ENCODE assay signal across 22 mouse cellular contexts in genomic region chr9:65646782-65647181, GRCm38 (mm10). TPM values are rescaled to one million over a fixed set of nuclear protein-coding genes. Genes with fewer than 3 reads are reported as not detected.
DNase-seq lines count a peak whose midpoint lies in the region; ATAC-seq and TF ChIP-seq lines count a peak whose summit lies in the region.
"Had no signal": no experiment of that assay in that cellular context is flagged by ENCODE, and none has a peak within 500 bp of the region (broad histone marks: within the 10 kb centered on the region; RNA-seq: fewer than 3 reads in every experiment).

No protein-coding gene starts in this region.

- TF ChIP-seq CTCF in heart, adult 2 months (IDR thresholded peaks at IDR 0.05): no peak
- TF ChIP-seq CTCF in heart, postnatal 0 days (IDR thresholded peaks at IDR 0.05; ENCODE audit: low read depth): no peak

- peak overlapping the region; percentile 70 for H3K27ac ChIP-seq in heart, adult 2 months
- peak overlapping the region; percentile 94 for H3K27ac ChIP-seq in heart, embryonic 13.5 days (replicated peaks)
- H3K27ac ChIP-seq in heart, postnatal 0 days (ENCODE audit: low read depth): peak overlapping the region; percentile 90
- H3K27ac ChIP-seq: embryonic facial prominence, embryonic 12.5 days; forebrain, embryonic 15.5 days; hindbrain, embryonic 15.5 days had no signal

- no peaks in the 10 kb centered on the region for H3K9me3 ChIP-seq in heart, embryonic 13.5 days
- no peaks in the 10 kb centered on the region for H3K9me3 ChIP-seq in heart, postnatal 0 days (replicated peaks; ENCODE audit: control insufficient read depth, low read length)
- H3K9me3 ChIP-seq: embryonic facial prominence, embryonic 12.5 days; forebrain, embryonic 15.5 days; hindbrain, embryonic 15.5 days; kidney, embryonic 15.5 days had no signal

- peaks cover 22% of the 10 kb centered on the region for H3K4me1 ChIP-seq in heart, adult 2 months (ENCODE audit: control insufficient read depth, insufficient read depth, low read length)
- H3K4me1 ChIP-seq in heart, embryonic 13.5 days: peaks cover 84% of the 10 kb centered on the region
- peaks cover 58% of the 10 kb centered on the region for H3K4me1 ChIP-seq in heart, postnatal 0 days (ENCODE audit: control insufficient read depth, insufficient read depth)
- H3K4me1 ChIP-seq: forebrain, embryonic 15.5 days; hindbrain, embryonic 15.5 days had no signal

- no peak overlapping the region for H3K4me3 ChIP-seq in heart, adult 2 months
- no peak overlapping the region for H3K4me3 ChIP-seq in heart, embryonic 13.5 days
- no peak overlapping the region for H3K4me3 ChIP-seq in heart, postnatal 0 days (ENCODE audit: low read depth, low read length)
- H3K4me3 ChIP-seq: embryonic facial prominence, embryonic 12.5 days; forebrain, embryonic 15.5 days; hindbrain, embryonic 15.5 days; kidney, embryonic 15.5 days had no signal

- no peaks in the 10 kb centered on the region for H3K79me2 ChIP-seq in heart, adult 2 months (replicated peaks; ENCODE audit: control insufficient read depth, insufficient read depth, low read length)

- intact Hi-C loops in heart, adult 2 months (cut with DNase I): no loop called here
- intact Hi-C loops in heart, postnatal 14 days (cut with DNase I): loop anchor here (2.0 kb wide), 1 partner anchor 16 kb away; no protein-coding TSS in a partner anchor
- intact Hi-C loops in heart, postnatal 10 days (cut with DNase I): no loop called here

- H3K9ac ChIP-seq in heart, adult 2 months (ENCODE audit: low read depth, low read length): no peak overlapping the region
- H3K9ac ChIP-seq in heart, embryonic 13.5 days: no peak overlapping the region
- H3K9ac ChIP-seq in heart, postnatal 0 days (replicated peaks; ENCODE audit: low read depth, low read length): no peak overlapping the region
- H3K9ac ChIP-seq: embryonic facial prominence, embryonic 12.5 days; forebrain, embryonic 15.5 days; hindbrain, embryonic 15.5 days; kidney, embryonic 15.5 days had no signal

- peaks cover 2% of the 10 kb centered on the region; the same call in 1 of the 2 replicates for H3K36me3 ChIP-seq in heart, adult 2 months (ENCODE audit: control insufficient read depth, insufficient read depth, low read length)
- H3K36me3 ChIP-seq in heart, embryonic 13.5 days: peaks cover 12% of the 10 kb centered on the region
- H3K36me3 ChIP-seq in heart, postnatal 0 days (replicated peaks; ENCODE audit: control insufficient read depth, insufficient read depth, low read length): 0 out of 2 replicates have a peak, but pooled peaks cover 3% of the 10 kb centered on the region
- H3K36me3 ChIP-seq: embryonic facial prominence, embryonic 12.5 days; forebrain, embryonic 15.5 days; hindbrain, embryonic 15.5 days; kidney, embryonic 15.5 days had no signal

- no peak for TF ChIP-seq EP300 in heart, adult 2 months (IDR thresholded peaks at IDR 0.05; ENCODE audit: insufficient read depth, low read depth, low read length)
- TF ChIP-seq EP300 in heart, postnatal 0 days (IDR thresholded peaks at IDR 0.05; ENCODE audit: low read depth): no peak

- no peak for TF ChIP-seq POLR2A in heart, adult 2 months (IDR thresholded peaks at IDR 0.05; ENCODE audit: insufficient read depth, low read depth, low read length)

- no peak overlapping the region; the same call in 1 of the 2 replicates for H3K4me2 ChIP-seq in heart, embryonic 13.5 days
- no peak overlapping the region for H3K4me2 ChIP-seq in heart, postnatal 0 days (ENCODE audit: low read depth, low read length)
- H3K4me2 ChIP-seq: embryonic facial prominence, embryonic 12.5 days; forebrain, embryonic 15.5 days; hindbrain, embryonic 15.5 days; kidney, embryonic 15.5 days had no signal

- H3K27me3 ChIP-seq in heart, adult 2 months (ENCODE audit: control insufficient read depth, insufficient read depth, low read length): no peaks in the 10 kb centered on the region
- no peaks in the 10 kb centered on the region for H3K27me3 ChIP-seq in heart, embryonic 13.5 days (replicated peaks)
- no peaks in the 10 kb centered on the region for H3K27me3 ChIP-seq in heart, postnatal 0 days (ENCODE audit: control insufficient read depth, insufficient read depth, low read length)
- H3K27me3 ChIP-seq: CH12.LX; embryonic facial prominence, embryonic 12.5 days; forebrain, embryonic 15.5 days; hindbrain, embryonic 15.5 days; kidney, embryonic 15.5 days; Patski had no signal

- WGBS in heart, adult 2 months: 78% methylated on average over 2 of the region's 2 CpGs
- 77% methylated on average over 2 of the region's 2 CpGs for WGBS in heart, embryonic 13.5 days
- WGBS in heart, postnatal 0 days: 92% methylated on average over 2 of the region's 2 CpGs

- no peak for ATAC-seq in heart, embryonic 13.5 days (ENCODE audit: extremely low read depth, insufficient number of reproducible peaks, low FRiP score, low TSS enrichment)
- ATAC-seq in heart, postnatal 0 days (ENCODE audit: insufficient read depth, low read depth): no peak
- ATAC-seq: activated CD4-positive, CD25-positive, alpha-beta regulatory T cell, adult 4 months; forebrain, embryonic 15.5 days; intestine, embryonic 16.5 days; Patski had no signal

- peak; percentile 59 for DNase-seq in adrenal gland, adult 2 months
- no peak for DNase-seq in adrenal gland, postnatal 10 days
- no peak for DNase-seq in heart, adult 2 months
- no peak for DNase-seq in heart, postnatal 14 days
- DNase-seq in heart, postnatal 4 days: no peak
- no peak for DNase-seq in heart, postnatal 0 days (ENCODE audit: low spot score)
- no peak for DNase-seq in heart, postnatal 10 days
- DNase-seq: cerebellum, adult 11-12 months; cerebellum, adult 9-10 months; cerebellum, postnatal 25 days; gastrocnemius, postnatal 14 days; kidney, adult 2 months; kidney, postnatal 14 days had no signal

RNA-seq across cellular contexts. Expression of gene Rbpms2, which starts 17.3 kb away (rescaled TPM):
- 10 to 100 TPM; 63.1 to 85.0 TPM for total RNA-seq in adrenal gland, adult 2 months (2021)
- polyA plus RNA-seq in adrenal gland, adult 2 months (2012; rRNA removed): 125 and 154 TPM in 2 replicates
- total RNA-seq in adrenal gland, postnatal 10 days (2021): 10 to 100 TPM; 49.7 to 61.5 TPM
- 10 to 100 TPM; 29.4 to 32.5 TPM for total RNA-seq in heart, adult 2 months (2021)
- polyA plus RNA-seq in heart, adult 2 months (2012; rRNA removed): 102 and 105 TPM in 2 replicates
- 10 to 100 TPM; 39.1 to 40.7 TPM for total RNA-seq in heart, postnatal 14 days (2021)
- 106 and 109 TPM in 2 replicates for polyA plus RNA-seq in heart, embryonic 13.5 days (2015; fragmentation: Nextera tagmentation; extraction: Ambion mirVana)
- 10 to 100 TPM; 89.4 to 97.0 TPM for total RNA-seq in heart, postnatal 4 days (2021)
- total RNA-seq in heart, postnatal 0 days (2014; rRNA removed; ENCODE audit: low replicate concordance): 94.5 and 121 TPM in 2 replicates
- polyA plus RNA-seq in heart, postnatal 0 days (2015; fragmentation: Nextera tagmentation; extraction: Ambion mirVana): 108 and 117 TPM in 2 replicates
- 10 to 100 TPM; 54.4 to 57.7 TPM for total RNA-seq in heart, postnatal 10 days (2021)

RNA-seq across cellular contexts. Expression of gene Oaz2, which starts 21.0 kb away (rescaled TPM):
- total RNA-seq in adrenal gland, adult 2 months (2021): 100 to 1,000 TPM; 101 to 156 TPM
- 172 and 201 TPM in 2 replicates for polyA plus RNA-seq in adrenal gland, adult 2 months (2012; rRNA removed)
- total RNA-seq in adrenal gland, postnatal 10 days (2021): 100 to 1,000 TPM; 148 to 194 TPM
- 100 to 1,000 TPM; 202 to 218 TPM for total RNA-seq in heart, adult 2 months (2021)
- polyA plus RNA-seq in heart, adult 2 months (2012; rRNA removed): 154 and 242 TPM in 2 replicates
- total RNA-seq in heart, postnatal 14 days (2021): 100 to 1,000 TPM; 265 to 267 TPM
- 249 and 267 TPM in 2 replicates for polyA plus RNA-seq in heart, embryonic 13.5 days (2015; fragmentation: Nextera tagmentation; extraction: Ambion mirVana)
- total RNA-seq in heart, postnatal 4 days (2021): 100 to 1,000 TPM; 213 to 221 TPM
- 317 and 350 TPM in 2 replicates for total RNA-seq in heart, postnatal 0 days (2014; rRNA removed; ENCODE audit: low replicate concordance)
- polyA plus RNA-seq in heart, postnatal 0 days (2015; fragmentation: Nextera tagmentation; extraction: Ambion mirVana): 293 TPM in 2 replicates
- 100 to 1,000 TPM; 269 to 276 TPM for total RNA-seq in heart, postnatal 10 days (2021)

RNA-seq across cellular contexts. Expression of gene Pif1, which starts 59.8 kb away (rescaled TPM):
- total RNA-seq in adrenal gland, adult 2 months (2021): under 1 TPM; 0.29 to 0.45 TPM
- 0.42 and 0.46 TPM in 2 replicates for polyA plus RNA-seq in adrenal gland, adult 2 months (2012; rRNA removed)
- total RNA-seq in adrenal gland, postnatal 10 days (2021): 1 to 10 TPM; 2.0 to 3.3 TPM
- not detected for total RNA-seq in heart, adult 2 months (2021)
- 0.18 and 0.23 TPM in 2 replicates for polyA plus RNA-seq in heart, adult 2 months (2012; rRNA removed)
- total RNA-seq in heart, postnatal 14 days (2021): 1 to 10 TPM in 1 of 2 experiments, under 1 TPM in 1; 0.79 to 1.3 TPM
- polyA plus RNA-seq in heart, embryonic 13.5 days (2015; fragmentation: Nextera tagmentation; extraction: Ambion mirVana): 10.3 and 11.8 TPM in 2 replicates
- total RNA-seq in heart, postnatal 4 days (2021): 1 to 10 TPM; 6.2 to 7.6 TPM
- 7.1 and 32.7 TPM in 2 replicates for total RNA-seq in heart, postnatal 0 days (2014; rRNA removed; ENCODE audit: low replicate concordance)
- 2.5 and 2.6 TPM in 2 replicates for polyA plus RNA-seq in heart, postnatal 0 days (2015; fragmentation: Nextera tagmentation; extraction: Ambion mirVana)
- 1 to 10 TPM; 1.9 to 2.4 TPM for total RNA-seq in heart, postnatal 10 days (2021)
